Mouse (Mus musculus) yolk sac, embryonic 10.5 days (tissue): ENCODE measurements around the gene Pde4d.

ENCODE experiments used
- DNase-seq: peaks from one replicate; pipeline ENCODE4 v3.0.0-alpha.2; 2017; ENCODE audit warnings: low spot score

The Pde4d gene

GRCm38 (mm10) chr13:108824638-108825310 lies 375.0 kb downstream of the Pde4d start:
- DNase-seq: no peak

GRCm38 (mm10) chr13:108825501-108825900 lies 375.8 kb downstream of the Pde4d start:
- DNase-seq: no peak

GRCm38 (mm10) chr13:108834197-108834596 lies 384.4 kb downstream of the Pde4d start:
- no peak for DNase-seq

GRCm38 (mm10) chr13:108836314-108836713 lies 386.6 kb downstream of the Pde4d start:
- no peak for DNase-seq

- DNase-seq: no peak
These were observed 389.4 kb downstream of the Pde4d start for GRCm38 (mm10) chr13:108839142-108839541.

- DNase-seq: no peak
These were observed 404.3 kb downstream of the Pde4d start for GRCm38 (mm10) chr13:108854090-108854489.

GRCm38 (mm10) chr13:108856776-108857435 lies 407.2 kb downstream of the Pde4d start:
- DNase-seq: no peak

GRCm38 (mm10) chr13:108859336-108859735 lies 409.6 kb downstream of the Pde4d start:
- no peak for DNase-seq

GRCm38 (mm10) chr13:108860737-108861136 lies 411.0 kb downstream of the Pde4d start:
- DNase-seq: no peak

- DNase-seq: no peak
These were observed 412.0 kb downstream of the Pde4d start for GRCm38 (mm10) chr13:108861707-108862106.

GRCm38 (mm10) chr13:108862173-108862572 lies 412.4 kb downstream of the Pde4d start:
- DNase-seq: no peak

- DNase-seq: no peak
These were observed 450.4 kb downstream of the Pde4d start for GRCm38 (mm10) chr13:108900160-108900559.

GRCm38 (mm10) chr13:108905121-108905520 lies 455.4 kb downstream of the Pde4d start:
- DNase-seq: no peak

- DNase-seq: no peak
These were observed 459.4 kb downstream of the Pde4d start for GRCm38 (mm10) chr13:108909193-108909592.

GRCm38 (mm10) chr13:108914626-108915025 lies 464.9 kb downstream of the Pde4d start:
- peak; percentile 18 for DNase-seq

- DNase-seq: no peak
These were observed 471.4 kb downstream of the Pde4d start for GRCm38 (mm10) chr13:108921146-108921545.

- no peak for DNase-seq
These were observed 485.1 kb downstream of the Pde4d start for GRCm38 (mm10) chr13:108934854-108935253.

- no peak for DNase-seq
These were observed 487.5 kb downstream of the Pde4d start for GRCm38 (mm10) chr13:108937272-108937671.

GRCm38 (mm10) chr13:108952911-108953310 lies 503.2 kb downstream of the Pde4d start:
- no peak for DNase-seq

- DNase-seq: no peak
These were observed 506.3 kb downstream of the Pde4d start for GRCm38 (mm10) chr13:108956059-108956458.

- no peak for DNase-seq
These were observed 514.3 kb downstream of the Pde4d start for GRCm38 (mm10) chr13:108964056-108964455.

- DNase-seq: no peak
These were observed 531.4 kb downstream of the Pde4d start for GRCm38 (mm10) chr13:108981144-108981543.

- no peak for DNase-seq
These were observed 549.0 kb downstream of the Pde4d start for GRCm38 (mm10) chr13:108998739-108999138.

- DNase-seq: no peak
These were observed 575.0 kb downstream of the Pde4d start for GRCm38 (mm10) chr13:109024703-109025102.
